Mouse (Mus musculus): ENCODE measurements around the gene Tmem109.

Tmem109 gene

DNA sequence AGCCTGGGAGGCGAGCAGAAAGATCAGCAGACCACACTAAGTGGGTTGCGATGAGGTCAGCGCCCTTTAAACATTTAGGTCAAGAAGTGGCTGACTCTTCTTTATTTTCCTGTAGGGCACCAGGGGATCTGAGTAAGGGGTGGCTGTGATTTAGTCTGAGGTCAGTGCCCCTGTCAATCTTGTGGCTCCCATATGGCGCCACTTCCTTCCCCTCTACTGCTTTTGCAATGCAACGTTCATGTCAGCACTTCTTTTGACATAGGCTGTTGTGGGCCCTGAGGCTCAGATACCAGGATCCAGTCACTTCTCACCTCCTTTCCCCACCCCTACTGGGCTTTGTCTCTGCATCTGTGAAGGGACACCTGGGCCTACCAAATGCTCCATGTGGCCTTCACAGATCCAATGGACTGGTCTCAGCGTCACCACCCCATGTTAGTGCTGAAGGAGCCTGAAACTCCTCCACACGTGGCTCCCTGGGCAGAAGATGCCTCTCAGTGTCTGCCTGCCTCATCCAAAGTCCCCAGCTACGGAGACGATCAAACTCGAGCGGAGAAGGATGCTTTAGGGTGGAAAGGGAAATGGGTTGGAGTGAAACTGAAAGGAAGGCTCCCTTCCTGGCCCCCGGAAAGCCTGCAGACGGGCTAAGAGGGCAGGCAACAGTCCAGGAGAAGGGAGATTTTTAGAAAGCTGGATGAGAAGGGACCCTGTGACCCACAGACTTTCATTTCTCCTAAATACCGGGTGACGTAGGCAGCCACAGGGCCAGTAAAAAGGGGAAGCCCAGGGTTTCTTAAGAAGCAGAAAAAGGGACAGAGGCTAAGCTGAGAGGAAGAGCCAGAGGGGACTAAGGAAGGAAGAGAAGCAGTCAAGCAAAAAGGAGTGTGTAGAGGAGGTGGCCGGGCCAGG is 39.8 kb downstream of the Tmem109 start:
- no peak for DNase-seq (ENCODE audit: low read depth, low spot score)

DNA sequence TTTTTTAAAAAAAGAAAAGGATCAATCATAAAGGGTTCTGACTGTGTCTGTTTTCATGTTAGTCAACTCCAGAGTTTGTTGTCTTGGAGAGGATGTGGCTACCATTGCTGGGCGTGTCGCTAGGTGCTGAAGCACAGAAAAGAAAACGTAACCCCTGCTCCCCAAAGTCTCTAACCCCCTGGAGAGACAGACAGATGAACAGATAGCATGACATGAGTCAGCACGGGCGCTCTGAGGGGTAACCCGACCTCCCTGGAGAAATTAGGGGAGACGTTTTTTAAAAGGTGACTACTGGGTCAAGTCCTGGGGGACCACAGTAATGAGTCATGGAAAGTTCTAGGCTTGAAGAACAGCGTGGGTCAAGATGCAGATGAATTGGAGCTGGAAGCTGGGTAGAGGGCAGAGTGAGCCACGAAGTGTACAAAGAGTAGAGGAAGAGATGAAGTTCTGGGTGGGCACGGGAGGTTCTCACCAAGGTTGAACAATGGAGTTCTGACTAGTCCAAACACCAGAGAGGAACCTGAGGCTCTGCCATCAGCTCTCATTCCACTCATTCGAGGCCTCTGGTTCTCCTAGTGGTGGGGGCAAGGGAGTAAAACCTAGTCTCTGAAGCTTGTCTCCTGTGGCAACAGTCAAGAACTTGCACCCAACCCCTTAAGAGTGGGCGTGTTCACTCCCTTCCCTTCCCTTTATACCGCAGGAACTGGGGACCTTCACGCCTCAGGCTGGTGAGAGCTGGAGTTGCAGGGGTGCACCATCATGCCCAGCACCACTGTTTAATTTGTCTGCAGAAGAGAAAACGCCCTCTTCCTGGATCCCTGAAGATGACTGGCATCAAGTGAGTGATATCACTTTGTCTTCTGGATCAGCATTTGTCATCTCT is 42.5 kb downstream of the Tmem109 start, which contains the start of gene Slc15a3:
Slc15a3 (plus strand) TSS at position 718 of the 883 bp plus-strand sequence.
- no peak for DNase-seq (ENCODE audit: low read depth, low spot score)

DNA sequence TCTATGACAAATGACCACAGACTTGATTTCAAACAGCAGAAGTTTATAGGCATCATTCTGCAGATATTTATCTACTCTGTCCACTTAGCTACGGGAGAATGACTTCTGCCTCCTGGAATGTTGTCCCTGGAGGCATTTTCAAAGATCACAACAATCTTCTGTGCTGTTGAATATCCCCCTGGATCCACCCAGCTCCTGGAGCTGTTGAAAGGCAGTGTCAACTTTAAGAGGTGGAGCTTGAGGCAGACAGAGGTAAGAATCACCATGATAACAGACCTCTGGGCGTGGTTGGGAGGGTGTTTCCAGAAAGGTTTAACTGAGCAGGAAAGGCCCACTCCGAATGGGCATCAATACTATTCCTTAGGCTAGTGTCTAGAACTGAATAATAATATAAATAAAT is 46.1 kb downstream of the Tmem109 start:
- peak; percentile 84 for DNase-seq (ENCODE audit: low read depth, low spot score)

DNA sequence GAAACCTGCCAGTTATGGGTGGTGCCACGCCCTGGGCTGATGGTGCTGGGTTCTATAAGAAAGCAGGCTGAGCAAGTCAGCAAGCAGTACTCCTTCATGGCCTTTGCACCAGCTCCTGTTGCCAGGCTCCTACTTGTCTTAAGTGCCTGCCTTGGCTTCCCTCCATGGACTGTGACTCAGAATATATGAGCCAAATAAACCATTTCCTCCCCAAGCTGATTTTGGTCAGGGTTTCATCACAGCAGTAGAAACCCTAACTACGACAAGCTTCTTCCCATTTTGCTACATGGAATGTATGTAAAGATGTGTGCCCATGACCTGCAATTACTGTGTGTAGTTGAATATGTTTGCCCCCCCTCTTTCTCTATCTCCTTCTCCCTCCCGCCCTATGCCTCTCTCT is 48.2 kb downstream of the Tmem109 start:
- DNase-seq (ENCODE audit: low read depth, low spot score): no peak

DNA sequence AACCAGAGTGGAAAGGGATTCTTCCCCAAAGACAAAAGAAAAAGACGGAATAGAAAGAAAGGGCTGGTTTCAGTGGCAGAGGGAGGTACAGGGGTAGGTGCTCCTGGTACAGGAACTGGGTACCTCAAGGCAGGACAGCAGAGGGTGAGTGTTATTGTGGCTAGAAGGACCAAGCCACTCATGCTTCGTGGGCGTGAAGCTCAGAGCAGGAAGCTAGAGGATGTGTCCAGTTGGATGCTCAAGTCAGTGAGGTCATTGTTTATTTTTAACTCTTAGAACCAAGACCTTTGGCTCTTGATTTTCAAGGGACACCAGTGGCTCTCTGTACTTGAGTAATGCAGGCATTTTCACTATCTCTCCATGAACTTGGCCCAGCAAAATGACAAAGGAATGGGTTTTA is 49.8 kb downstream of the Tmem109 start:
- no peak for DNase-seq (ENCODE audit: low read depth, low spot score)

GRCm38 (mm10) chr19:10831424-10831823 is 50.4 kb downstream of the Tmem109 start:
- DNase-seq (ENCODE audit: low read depth, low spot score): peak; percentile 89

- no peak for DNase-seq (ENCODE audit: low read depth, low spot score)
These were observed 52.2 kb downstream of the Tmem109 start, which contains the start of gene Cd6 for GRCm38 (mm10) chr19:10829436-10830175. Gene Cd6 (minus strand): TSS chr19:10830058.

DNA sequence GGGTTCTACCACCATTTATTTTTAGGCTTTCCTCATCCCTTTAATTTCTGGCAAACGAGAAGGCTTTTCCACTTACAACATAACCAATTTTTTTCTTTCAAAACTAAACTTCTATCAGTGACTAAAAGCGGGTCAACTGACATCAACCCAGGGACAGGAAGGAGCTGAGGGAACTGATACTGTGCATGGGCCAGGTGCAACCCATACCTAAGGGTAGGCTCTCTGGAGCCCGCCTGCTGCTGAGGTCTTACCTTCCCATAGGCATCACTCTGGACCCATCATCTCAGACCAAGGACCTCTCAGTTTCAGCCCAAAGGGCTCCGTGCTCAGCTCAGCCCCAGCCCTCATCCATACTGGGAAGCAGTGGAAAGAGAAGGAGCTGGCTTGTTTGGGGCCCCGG is 53.5 kb downstream of the Tmem109 start:
- no peak for DNase-seq (ENCODE audit: low read depth, low spot score)

- no peak for DNase-seq (ENCODE audit: low read depth, low spot score)
These were observed 57.7 kb downstream of the Tmem109 start for GRCm38 (mm10) chr19:10824061-10824460.

DNA sequence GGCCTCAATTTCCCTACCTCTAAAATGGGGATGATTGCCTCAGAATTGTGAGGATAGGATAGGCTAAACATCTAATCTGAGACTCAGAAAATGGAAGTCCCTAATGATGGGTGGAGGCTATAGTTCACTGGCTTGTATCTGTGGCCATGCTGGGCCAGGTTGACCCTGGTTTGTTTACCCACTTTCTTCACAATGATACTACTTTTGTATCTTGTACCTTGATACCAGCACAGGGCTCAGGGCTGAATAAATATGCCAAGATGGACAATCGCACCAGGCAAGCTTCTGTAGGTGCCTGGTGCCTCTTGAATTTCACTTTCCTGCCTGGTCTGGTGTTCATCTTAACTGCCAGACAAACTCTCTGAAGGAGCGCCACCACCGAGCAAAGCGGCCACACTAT is 59.3 kb downstream of the Tmem109 start:
- DNase-seq (ENCODE audit: low read depth, low spot score): no peak

DNA sequence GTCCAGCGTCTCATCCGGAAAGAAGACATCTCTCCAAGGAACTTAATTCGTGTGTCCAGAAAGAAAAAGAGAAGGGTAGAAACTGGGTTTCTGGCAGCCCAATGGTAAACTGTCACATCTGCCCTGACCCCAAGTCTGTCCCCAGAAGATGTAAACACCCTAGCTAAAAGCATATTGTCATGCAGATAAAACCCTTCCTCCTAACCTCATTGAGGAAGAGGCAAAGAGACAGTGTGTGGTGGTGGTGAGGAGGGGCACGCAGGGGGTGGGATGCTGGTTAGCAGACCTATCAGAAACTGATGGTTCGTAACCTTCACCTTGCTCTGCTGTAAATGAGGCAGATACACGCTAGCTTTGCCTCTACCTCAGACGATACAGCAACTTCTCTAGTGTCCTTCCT is 60.5 kb downstream of the Tmem109 start:
- peak; percentile 62 for DNase-seq (ENCODE audit: low read depth, low spot score)

All from ES-CJ7 (cell line).